Mouse (Mus musculus) embryonic fibroblast, embryonic 13.5 days (primary cell): Measurements from ENCODE around the gene Snapc2.

ENCODE experiments used
- CTCF ChIP-seq: IDR thresholded peaks from 2 replicates; pipeline ENCODE4 v1.5.1; 2011; ENCODE audit warnings: mild to moderate bottlenecking, control low read depth, low read length, moderate library complexity, borderline replicate concordance; ENCODE audit not compliant: insufficient read depth
- POLR2A ChIP-seq: IDR thresholded peaks from 2 replicates; pipeline ENCODE4 v1.6.1; 2011; ENCODE audit warnings: low read depth, mild to moderate bottlenecking, control low read depth, low read length, moderate library complexity

DNA sequence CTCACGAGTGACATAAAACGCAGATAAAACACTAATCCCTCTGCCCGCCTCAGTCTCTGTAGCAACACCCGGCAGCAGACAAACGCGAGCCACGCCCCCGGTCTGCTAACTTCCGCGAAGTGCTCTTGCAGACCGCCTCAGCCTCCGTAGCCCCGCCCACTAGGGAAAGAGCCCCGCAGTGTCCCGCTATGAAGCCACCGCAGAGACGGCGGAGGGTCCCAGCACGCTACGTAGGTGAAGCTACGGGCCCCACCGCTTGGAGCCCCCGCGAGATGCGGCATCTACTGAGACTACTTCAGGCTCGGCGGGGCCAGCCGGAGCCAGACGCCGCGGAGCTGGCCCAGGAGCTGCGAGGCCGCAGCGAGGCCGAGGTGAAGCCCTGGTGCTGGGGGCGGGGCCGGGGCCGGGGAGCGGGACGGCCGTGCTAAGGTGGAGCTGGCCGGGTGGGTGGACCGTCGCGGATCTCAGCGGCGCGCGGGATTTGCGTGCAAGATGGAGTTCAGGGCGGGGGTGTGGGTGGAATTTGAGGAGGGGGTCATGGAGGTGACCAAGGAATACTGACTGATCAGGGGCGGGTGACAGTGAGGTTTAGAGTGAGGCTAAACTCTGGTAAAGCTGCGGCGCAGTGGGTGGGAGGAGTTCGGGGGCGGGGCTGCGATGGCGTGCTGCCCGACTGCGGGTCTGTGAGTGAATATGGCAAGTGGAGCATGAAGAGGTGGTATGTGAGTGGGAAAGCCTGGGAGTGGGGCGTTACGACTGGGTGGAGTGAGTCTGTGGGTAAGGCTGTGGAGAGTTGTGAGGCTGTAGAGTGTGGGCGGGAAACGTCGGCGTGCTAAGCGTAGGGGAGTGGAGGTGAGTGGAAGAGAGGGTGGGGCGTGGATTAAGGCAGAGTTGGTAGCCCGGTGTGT is at the start of gene Snapc2:
- no peak for TF ChIP-seq CTCF
- peak; percentile 65 for TF ChIP-seq POLR2A
